Mouse (Mus musculus) megakaryocyte, adult 5-6 weeks (primary cell): ENCODE measurements at regions not wholly inside any gene's neighbourhood (a gene's known extent, or its start where the extent isn't known, plus 50 kb on each side); places are given as distances from the start of the nearest gene placed in this dataset.

ENCODE experiments used
- ATAC-seq: 2 replicates; pipeline ENCODE4 v1.8.0; 2016; ENCODE audit warnings: mild to moderate bottlenecking, inconsistent platforms; ENCODE audit not compliant: poor library complexity, severe bottlenecking

DNA sequence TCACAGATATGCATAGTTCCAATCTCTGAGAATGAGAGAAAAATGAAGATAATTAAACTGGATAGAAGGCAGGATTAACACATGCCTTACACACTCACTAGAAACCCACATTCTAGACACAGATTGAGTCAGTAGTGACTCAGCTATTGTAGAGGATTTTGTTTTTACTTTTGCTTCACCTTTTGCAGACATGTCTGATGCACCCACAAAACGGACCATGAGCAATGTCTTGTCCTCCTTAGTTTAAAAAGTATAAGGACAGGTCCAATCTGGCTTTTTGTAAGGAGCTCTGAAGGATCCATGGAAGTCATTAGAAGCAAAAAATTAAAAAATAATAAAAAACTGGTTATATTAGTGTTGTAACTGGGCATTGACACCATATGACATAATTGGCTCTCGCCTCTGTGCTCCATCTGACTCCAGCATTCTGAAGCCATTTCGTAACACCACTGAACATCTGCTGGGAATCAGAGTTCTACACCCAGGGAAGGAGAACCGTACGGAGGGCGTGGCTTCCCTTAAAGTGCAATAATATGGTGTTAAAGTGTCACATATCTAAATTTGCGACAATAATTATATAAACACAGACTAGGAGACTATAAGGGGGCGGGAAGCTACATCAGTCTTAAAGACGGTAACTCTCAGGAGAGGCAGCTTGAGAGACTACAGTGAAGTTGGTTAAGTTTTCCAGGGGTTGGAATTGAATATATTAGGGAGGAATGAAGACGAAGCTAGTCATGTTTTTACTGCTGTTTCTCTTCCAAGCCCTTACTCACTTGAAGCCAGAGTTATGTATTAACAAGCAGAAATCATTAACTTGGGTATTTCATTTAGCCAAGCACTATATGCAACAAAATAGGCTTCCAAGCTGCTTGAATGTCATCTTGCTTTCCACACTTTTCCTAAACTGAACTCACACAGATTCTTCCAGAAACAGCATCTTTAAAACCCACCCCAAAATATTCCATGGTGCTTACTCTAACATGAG is 558.0 kb downstream of the Ebf1 start:
- no peak for ATAC-seq

DNA sequence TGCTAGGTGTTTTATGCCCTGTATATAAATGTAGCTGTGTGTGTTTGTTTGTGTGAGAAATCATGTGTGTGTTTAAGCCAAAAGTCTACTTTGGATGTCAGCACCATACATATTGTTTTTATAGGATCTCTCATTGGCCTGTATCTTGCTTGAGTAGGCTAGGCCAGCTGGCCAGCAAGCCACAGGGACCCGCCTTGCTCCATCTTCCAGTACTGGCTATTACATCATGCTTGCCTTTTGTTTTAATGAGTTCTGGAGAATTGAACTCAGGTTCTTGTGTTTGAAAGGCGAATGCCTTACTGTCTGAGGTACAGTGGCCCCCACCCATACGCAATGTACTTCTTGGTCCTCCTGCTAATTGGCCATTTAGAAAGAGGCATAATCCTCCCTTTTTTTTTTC is 559.9 kb downstream of the Ebf1 start:
- ATAC-seq = no peak

GRCm38 (mm10) chr11:45178036-45178435 is 560.9 kb downstream of the Ebf1 start:
- no peak for ATAC-seq

DNA sequence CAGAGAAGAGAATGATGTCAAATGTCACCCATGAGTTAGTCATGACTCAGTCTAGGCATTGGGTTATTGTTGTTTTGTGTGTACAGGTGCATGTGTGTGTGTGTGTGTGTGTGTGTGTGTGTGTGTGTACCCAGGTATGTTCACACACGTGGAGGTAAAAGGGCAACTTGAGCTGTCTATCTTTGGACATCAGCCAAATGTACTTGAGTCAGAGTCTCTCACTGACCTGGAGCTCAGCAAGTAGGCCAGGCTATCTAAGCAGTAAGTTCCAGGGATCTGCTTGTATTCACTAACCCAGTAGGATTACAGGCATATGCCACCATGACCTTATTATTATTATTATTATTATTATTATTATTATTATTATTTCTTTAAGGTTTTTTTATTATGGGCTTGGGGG is 561.9 kb downstream of the Ebf1 start:
- no peak for ATAC-seq

- no peak for ATAC-seq
Measured at GRCm38 (mm10) chr11:45190601-45191370, 573.7 kb downstream of the Ebf1 start.

DNA sequence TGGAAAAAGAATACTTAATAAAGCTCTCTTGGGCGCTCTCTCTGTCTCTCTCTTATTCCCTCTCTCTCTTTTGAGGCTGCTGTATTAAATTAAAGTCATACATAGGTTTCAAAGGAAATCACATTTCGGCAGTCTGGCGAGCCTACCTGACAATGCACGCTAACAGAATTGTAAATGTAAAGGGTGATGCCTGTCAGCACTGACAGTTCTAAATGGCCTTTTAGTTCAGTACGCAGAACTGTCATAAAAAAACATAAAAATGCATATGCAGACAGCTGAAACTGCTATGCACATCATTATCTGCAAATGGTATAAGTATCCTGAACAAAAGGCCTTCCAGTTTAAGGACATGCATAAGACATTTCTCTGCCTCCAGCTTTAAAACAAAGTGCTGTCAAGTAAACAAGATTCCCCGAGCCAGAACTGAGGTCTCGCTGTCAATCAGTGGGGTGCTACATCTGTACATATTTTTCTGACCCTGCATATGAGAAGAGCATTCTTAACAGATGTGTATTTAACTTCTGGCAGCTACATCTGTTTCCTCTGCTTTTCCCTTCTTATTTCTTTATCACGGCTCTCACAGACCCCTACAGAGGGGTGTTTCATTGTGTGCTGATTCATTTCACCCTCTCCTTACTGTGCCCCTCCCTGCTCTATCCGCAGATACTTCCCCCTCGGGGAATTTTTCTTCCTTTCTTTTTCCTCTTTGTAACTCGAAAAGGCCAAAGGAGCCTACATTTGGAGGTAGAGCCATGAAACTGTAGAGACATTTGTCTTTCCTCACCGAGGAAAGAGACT is 574.5 kb downstream of the Ebf1 start:
- no peak for ATAC-seq

DNA sequence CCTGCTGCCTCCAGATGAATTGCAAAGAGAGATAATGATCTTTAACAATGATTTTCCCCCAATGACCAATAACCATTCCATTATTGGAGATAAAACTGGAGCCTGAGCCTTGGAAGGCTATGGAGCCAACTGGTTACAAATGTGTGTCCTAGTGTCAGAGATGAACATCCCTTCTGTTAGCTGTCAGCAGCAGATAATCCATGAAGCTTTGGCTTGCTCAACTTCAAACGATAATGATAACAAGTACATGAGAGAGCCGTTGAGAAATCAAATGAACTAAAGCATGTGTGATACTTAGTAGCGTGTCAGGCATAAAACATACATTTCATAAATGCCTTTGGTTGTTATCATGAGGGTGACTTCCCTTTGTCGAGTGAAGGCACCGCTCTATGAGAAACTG is 576.2 kb downstream of the Ebf1 start:
- ATAC-seq = no peak

GRCm38 (mm10) chr11:45199520-45199919 is 582.4 kb downstream of the Ebf1 start:
- ATAC-seq = no peak

DNA sequence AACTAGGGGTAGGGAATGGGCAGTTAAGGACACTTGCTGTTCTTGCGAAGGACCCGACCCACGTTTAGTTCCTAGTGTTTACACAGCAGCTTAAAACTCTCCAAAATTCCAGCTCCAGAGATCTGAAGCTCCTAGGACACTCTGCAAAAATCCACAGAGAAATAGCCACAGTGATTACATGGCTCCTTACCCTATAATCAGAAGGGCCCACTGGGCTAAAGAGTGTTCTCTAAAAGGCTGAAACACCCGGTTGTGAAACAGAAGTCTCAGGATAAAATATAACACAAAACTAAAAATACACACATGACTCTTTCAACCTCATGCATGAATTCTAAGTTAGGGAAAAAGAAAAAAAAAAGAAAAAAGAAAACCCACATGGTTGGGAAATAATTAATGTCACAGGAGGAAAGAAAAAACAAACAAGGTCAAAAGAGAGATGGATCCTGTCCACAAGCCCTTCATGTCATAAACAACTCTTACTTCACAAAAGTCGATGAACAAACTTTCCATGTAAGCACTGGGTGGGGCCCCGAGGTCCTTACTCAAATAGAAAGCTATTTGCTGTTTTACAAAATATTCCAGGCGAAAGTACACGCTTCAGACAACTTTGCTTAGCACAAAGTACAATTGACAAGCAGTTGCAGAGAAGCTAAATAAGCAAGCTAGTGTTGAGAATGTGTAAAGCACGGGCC is 583.7 kb downstream of the Ebf1 start:
- no peak for ATAC-seq

DNA sequence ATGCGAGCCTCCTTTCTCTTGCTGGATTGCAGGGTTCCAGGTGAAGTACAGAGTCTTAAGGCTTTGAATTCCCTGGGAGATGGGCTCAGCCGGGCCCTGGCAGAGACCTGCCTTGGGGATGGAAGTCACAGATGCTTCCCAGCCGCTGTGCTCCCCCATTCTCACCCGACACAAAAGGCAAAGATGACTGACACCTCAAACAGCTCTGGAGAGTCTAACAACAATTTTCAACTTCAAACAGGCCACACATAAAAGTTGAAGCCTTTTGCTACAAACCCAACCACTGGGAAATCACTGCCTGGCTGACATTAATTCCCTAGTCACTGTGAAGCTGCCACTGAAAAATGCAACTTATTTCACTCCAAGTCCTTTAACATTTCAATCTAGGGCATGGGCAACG is 586.3 kb downstream of the Ebf1 start:
- ATAC-seq = no peak

DNA sequence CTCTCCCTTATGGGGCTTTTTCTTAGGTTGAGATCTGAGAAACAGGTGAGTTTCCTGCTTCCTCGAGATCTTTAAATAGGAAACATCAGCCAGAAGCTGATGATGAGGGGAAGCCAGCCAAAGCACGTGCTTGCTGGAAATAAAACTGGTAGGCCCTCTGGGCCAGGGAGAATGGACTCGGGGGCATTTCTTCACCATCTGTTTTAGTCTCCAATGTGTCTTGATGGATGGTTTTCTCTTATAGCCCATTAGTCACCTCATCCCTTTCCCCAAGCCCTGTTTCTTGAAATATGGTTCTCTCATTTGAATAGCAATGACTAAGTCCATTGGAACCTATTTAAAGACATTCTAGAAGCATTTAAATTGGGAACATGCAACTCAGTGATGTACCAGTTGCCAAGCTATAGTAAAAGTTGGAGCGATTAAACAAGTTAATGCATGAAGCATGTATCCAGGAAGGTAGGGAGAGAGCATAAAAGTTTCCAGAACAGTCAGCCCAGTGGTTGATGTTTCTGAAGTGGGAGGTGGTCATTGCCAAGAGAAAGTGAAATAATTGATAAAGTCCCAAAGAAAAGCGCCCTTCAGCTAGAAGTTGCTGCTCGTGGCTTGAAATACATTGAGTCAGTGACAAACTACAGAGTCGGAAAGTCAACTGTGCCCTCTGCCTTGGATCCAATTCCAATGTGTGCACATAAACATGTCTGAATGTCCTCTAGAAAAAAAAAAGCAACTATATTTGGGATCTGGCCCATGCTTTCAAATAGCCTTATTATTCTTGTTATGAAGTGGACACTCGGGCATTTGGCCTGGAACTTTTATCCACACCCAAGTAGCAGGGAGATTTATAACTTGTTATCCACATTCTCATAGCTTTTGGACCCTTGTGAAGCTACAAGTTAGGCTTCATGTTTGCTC is 589.8 kb downstream of the Ebf1 start:
- no peak for ATAC-seq

DNA sequence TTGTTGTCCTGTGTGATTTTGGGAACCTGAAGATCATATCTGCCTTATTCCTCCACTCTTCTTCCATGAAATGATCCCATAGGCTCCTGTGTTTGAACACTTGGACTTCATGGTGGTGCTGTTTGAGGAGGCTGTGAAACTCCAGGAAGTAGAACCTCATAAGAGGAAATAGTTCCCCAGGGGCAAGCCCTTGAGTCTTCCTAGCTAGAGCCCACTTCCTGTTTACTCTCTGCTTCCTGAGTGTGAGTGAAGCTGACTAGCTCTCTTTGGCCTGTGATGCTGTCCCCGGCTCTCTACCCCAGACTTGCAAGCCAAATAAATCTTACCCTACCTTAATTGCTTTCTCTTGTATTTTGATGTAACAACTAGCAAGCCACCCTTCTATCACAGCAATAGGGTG is 597.0 kb downstream of the Ebf1 start:
- ATAC-seq = no peak

DNA sequence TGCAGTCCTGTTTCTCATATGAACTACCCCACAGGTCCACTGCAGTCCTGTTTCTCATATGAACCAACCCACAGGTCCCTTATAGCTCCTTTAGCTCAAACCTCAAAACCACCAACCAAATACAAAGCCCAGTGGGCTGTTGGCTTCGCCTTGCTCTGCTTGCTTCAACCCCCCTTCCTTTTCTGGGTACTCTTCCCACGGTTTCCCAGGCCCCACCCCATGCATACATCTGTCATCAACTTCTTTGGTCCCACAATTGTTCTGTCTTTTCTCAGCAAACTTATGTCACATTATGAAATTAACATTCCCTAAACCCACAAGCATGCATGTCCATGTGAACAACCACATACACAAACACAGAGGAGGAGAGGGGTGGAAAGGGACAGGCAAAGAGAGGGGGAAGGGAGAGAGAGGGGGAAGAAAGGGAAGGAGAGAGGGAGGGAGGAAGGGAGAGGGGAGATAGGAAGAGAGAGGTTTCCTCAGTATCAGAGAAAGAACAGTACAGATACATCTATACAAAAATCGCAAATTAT is 599.9 kb downstream of the Ebf1 start:
- no peak for ATAC-seq

DNA sequence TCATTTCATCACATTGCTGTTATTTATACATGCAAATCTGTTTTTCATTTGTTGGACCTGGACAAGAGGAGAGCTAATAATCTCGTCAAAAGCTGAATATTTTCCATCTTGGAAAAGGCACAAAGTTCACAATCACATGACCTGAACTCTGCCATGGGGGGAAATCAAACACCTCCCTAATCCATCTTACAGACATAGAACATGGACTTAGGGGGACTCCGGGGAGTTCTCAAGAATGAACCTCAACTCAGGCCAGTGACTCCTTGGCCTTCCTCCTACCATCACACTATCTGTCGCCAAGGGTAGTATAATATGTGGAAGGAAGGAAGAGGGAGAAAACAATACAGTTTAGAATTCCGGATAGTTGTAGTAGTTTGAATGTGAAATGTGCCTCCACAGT is 602.1 kb downstream of the Ebf1 start:
- no peak for ATAC-seq

DNA sequence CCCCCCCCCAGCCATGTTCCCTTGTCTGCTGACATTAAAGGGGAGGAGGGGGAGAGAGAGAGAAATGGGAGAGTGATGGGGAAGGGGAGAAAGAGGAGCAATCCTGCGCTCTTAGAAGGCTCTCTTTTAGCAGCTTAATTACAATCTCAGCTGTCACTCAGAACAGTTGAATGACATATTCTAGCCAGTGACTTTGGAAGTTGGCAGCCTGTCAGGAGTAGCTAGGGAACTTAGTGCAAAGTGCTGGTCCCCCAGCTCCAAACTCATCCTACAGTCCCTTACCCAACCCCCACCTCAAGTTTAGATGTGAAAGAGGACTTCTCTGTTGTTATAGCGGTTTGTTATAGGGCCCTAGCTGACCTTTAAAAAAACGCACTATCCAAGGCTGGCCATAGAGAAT is 604.9 kb downstream of the Ebf1 start:
- ATAC-seq = no peak

DNA sequence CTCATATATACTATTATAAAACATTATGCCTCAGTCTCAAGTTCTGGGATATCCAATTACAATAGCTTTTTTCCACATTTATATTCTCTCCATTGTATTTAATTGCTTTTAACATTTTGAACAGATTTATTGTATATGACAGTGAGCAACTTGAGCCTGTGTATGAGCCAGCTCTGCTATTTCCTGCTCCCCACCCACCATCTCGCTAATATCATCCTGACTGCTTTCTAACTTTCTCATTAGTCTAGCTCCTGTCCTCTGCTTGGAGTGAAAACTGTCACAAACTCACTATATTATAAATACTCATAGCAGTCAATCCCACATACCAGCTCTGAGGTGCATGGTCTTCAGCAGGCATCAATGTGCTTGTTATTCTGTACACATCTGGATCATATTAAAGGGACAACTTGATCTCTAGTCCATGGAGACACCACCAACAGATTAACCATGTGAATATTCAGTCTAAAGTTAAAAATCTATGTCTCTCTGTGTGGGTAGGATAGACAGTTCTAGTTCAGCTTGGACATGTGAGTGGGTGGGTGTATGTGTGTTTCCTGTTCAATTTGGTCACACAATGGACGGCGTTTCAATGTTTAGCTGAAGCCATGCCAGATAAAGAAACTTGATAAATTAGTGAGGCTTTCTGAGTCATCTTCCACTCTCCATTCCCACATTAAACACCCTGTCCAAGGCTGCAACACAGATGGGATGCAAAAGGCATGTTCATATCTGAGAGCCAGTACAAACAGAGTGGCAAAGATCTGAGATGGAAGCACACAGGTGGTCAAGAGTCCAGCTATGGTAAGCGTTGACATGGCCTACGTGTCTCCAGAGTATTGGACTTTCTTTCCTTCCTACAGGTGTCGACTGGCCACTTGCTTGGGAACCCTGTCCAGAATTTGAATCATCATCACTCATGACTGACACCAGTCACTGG is 616.1 kb upstream of the Clint1 start:
- ATAC-seq = no peak

- no peak for ATAC-seq
Measured at GRCm38 (mm10) chr11:45237056-45237455, 614.8 kb upstream of the Clint1 start.

DNA sequence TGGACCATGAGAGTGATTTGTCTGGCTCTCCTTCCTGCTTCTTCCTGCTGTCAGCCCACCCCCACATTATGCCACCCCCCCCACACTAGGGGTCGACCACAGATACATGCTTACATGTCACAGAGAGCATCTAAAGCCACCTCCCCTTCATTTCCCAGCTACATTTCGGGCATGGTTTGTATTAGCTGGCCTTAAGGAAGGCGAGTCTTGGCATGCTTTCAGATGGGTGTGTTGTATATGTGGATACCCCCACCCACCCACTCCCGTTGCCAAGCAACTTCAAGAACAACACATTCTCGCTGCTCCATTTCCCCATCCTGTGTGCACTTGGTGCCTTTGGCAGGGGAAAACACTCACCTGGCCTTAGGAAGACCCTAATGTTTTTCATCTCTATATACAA is 612.8 kb upstream of the Clint1 start:
- no peak for ATAC-seq
